Mouse (Mus musculus) right cerebral cortex, adult 2 months (tissue): ENCODE measurements around the gene Foxk1.

Experiments used
- DNase-seq, 2 experiments: peaks; one replicate each; pipeline ENCODE4 v3.0.0; 2021 to 2022; ENCODE audit warnings: low spot score in 2 of 2

Gene Foxk1

GRCm38 (mm10) chr5:142400981-142401640 lies at the start of gene Foxk1:
Gene Foxk1, plus strand, starts transcription at chr5:142401497.
- DNase-seq, result peak; percentile 92 to 95

GRCm38 (mm10) chr5:142352336-142352892 lies 48.9 kb upstream of the Foxk1 start:
- no peak for DNase-seq

GRCm38 (mm10) chr5:142355144-142355543 lies 46.2 kb upstream of the Foxk1 start:
- no peak for DNase-seq

GRCm38 (mm10) chr5:142361166-142361565 lies 40.1 kb upstream of the Foxk1 start:
- no peak for DNase-seq

GRCm38 (mm10) chr5:142362894-142363293 lies 38.4 kb upstream of the Foxk1 start:
- DNase-seq, result no peak

GRCm38 (mm10) chr5:142364095-142364494 lies 37.2 kb upstream of the Foxk1 start:
- no peak for DNase-seq

- peak; percentile 99 to 100 for DNase-seq
Observed at GRCm38 (mm10) chr5:142367085-142368081, 33.9 kb upstream of the Foxk1 start.

GRCm38 (mm10) chr5:142368122-142368521 lies 33.2 kb upstream of the Foxk1 start:
- no peak for DNase-seq

GRCm38 (mm10) chr5:142370406-142371171 lies 30.7 kb upstream of the Foxk1 start:
- DNase-seq, result no peak

- DNase-seq, result no peak
Observed at GRCm38 (mm10) chr5:142371172-142372155, 29.8 kb upstream of the Foxk1 start.

GRCm38 (mm10) chr5:142372207-142372606 lies 29.1 kb upstream of the Foxk1 start:
- DNase-seq, result no peak

- DNase-seq, result no peak
Observed at GRCm38 (mm10) chr5:142374343-142374742, 27.0 kb upstream of the Foxk1 start.

- no peak for DNase-seq
Observed at GRCm38 (mm10) chr5:142375641-142376040, 25.7 kb upstream of the Foxk1 start.

- DNase-seq, result peak; percentile 23 to 34
Observed at GRCm38 (mm10) chr5:142376071-142376470, 25.2 kb upstream of the Foxk1 start.

GRCm38 (mm10) chr5:142378068-142378467 lies 23.2 kb upstream of the Foxk1 start:
- no peak for DNase-seq

GRCm38 (mm10) chr5:142380491-142380890 lies 20.8 kb upstream of the Foxk1 start:
- DNase-seq, result no peak

- DNase-seq, result peak; percentile 65 to 76
Observed at GRCm38 (mm10) chr5:142384911-142385660, 16.2 kb upstream of the Foxk1 start.

- DNase-seq, result no peak
Observed at GRCm38 (mm10) chr5:142386329-142386728, 15.0 kb upstream of the Foxk1 start.

GRCm38 (mm10) chr5:142386784-142387680 lies 14.3 kb upstream of the Foxk1 start:
- DNase-seq, result no peak
